In genomic region chr12:102652420-102652819, GRCm38 (mm10) we compare ENCODE assay signal across 12 mouse cellular contexts. TPM values are rescaled to one million over a fixed set of nuclear protein-coding genes. Genes with fewer than 3 reads are reported as not detected.
DNase-seq lines count a peak whose midpoint lies in the region; ATAC-seq lines count a peak whose summit lies in the region.
"Had no signal": no experiment of that assay in that cellular context is flagged by ENCODE, and none has a peak within 500 bp of the region (broad histone marks: within the 10 kb centered on the region; RNA-seq: fewer than 3 reads in every experiment).

No protein-coding gene starts in this region.

- peaks cover 19% of the 10 kb centered on the region for H3K4me1 ChIP-seq in kidney, embryonic 14.5 days (ENCODE audit: control insufficient read depth, insufficient read depth, low read length)
- peaks cover 12% of the 10 kb centered on the region for H3K4me1 ChIP-seq in stomach, embryonic 16.5 days (ENCODE audit: control insufficient read depth, insufficient read depth, low read length)

- no peak overlapping the region for H3K4me2 ChIP-seq in kidney, embryonic 14.5 days (replicated peaks; ENCODE audit: low read depth, low read length)
- H3K4me2 ChIP-seq in stomach, embryonic 16.5 days (ENCODE audit: low read depth, low read length): no peak overlapping the region
- H3K4me2 ChIP-seq: forebrain, embryonic 12.5 days; hindbrain, embryonic 13.5 days had no signal

- no peak overlapping the region for H3K9ac ChIP-seq in kidney, embryonic 14.5 days (ENCODE audit: low read depth, low read length)
- peak overlapping the region; percentile 25; the same call in 1 of the 2 replicates for H3K9ac ChIP-seq in stomach, embryonic 16.5 days (ENCODE audit: low read length)
- H3K9ac ChIP-seq: forebrain, embryonic 12.5 days; hindbrain, embryonic 13.5 days had no signal

- H3K27ac ChIP-seq in kidney, embryonic 14.5 days (ENCODE audit: low read depth, low read length): no peak overlapping the region
- no peak overlapping the region for H3K27ac ChIP-seq in stomach, embryonic 16.5 days (ENCODE audit: low read length)
- H3K27ac ChIP-seq: forebrain, embryonic 12.5 days; hindbrain, embryonic 13.5 days had no signal

- H3K36me3 ChIP-seq in kidney, embryonic 14.5 days (ENCODE audit: control insufficient read depth, insufficient read depth, low read length): no peaks in the 10 kb centered on the region
- H3K36me3 ChIP-seq in stomach, embryonic 16.5 days (ENCODE audit: control insufficient read depth, insufficient read depth, low read length): no peaks in the 10 kb centered on the region
- H3K36me3 ChIP-seq: forebrain, embryonic 12.5 days; hindbrain, embryonic 13.5 days had no signal

- WGBS in kidney, embryonic 14.5 days: 16% methylated on average over 8 of the region's 8 CpGs
- 34% methylated on average over 8 of the region's 8 CpGs for WGBS in stomach, embryonic 16.5 days

- no peaks in the 10 kb centered on the region for H3K27me3 ChIP-seq in kidney, embryonic 14.5 days (ENCODE audit: control insufficient read depth, insufficient read depth, low read length)
- no peaks in the 10 kb centered on the region for H3K27me3 ChIP-seq in stomach, embryonic 16.5 days (ENCODE audit: control insufficient read depth, insufficient read depth, low read length)
- H3K27me3 ChIP-seq: forebrain, embryonic 12.5 days; hindbrain, embryonic 13.5 days; Patski had no signal

- DNase-seq in kidney, postnatal 36 days: no peak
- DNase-seq in T-cell, adult 2 months (ENCODE audit: low spot score): peak; percentile 82
- peak; percentile 81 for DNase-seq in induced T-regulatory cell, adult 2 months (ENCODE audit: low read depth)
- no peak for DNase-seq in adrenal gland, postnatal 4 days (ENCODE audit: low spot score in 2 of 2)
- no peak for DNase-seq in urinary bladder, postnatal 4 days (ENCODE audit: low spot score in 2 of 2)
- no peak for DNase-seq in spleen, adult 18-20 months
- DNase-seq: embryo, embryonic 11 days had no signal

- no peaks in the 10 kb centered on the region for H3K9me3 ChIP-seq in kidney, embryonic 14.5 days (ENCODE audit: control insufficient read depth, low read length)
- no peaks in the 10 kb centered on the region for H3K9me3 ChIP-seq in stomach, embryonic 16.5 days (replicated peaks; ENCODE audit: control insufficient read depth, low read length)
- H3K9me3 ChIP-seq: forebrain, embryonic 12.5 days; hindbrain, embryonic 13.5 days had no signal

- ATAC-seq in kidney, embryonic 14.5 days (ENCODE audit: low FRiP score, low TSS enrichment): 0 out of 2 replicates have a peak, but pooled peaks have one; percentile 7
- peak; percentile 45; the same call in 1 of the 2 replicates for ATAC-seq in stomach, embryonic 16.5 days (ENCODE audit: insufficient read depth, low FRiP score)
- ATAC-seq: Patski had no signal

- H3K4me3 ChIP-seq in kidney, embryonic 14.5 days (ENCODE audit: low read length): no peak overlapping the region
- H3K4me3 ChIP-seq in stomach, embryonic 16.5 days (replicated peaks; ENCODE audit: low read length): no peak overlapping the region
- H3K4me3 ChIP-seq: forebrain, embryonic 12.5 days; hindbrain, embryonic 13.5 days had no signal

RNA-seq across cellular contexts. Expression of gene Itpk1, which starts 52.3 kb away (rescaled TPM):
- polyA plus RNA-seq in kidney, embryonic 14.5 days (2014; fragmentation: Nextera tagmentation; extraction: Ambion mirVana): 10.2 and 18.4 TPM in 2 replicates
- 21.9 and 22.6 TPM in 2 replicates for polyA plus RNA-seq in stomach, embryonic 16.5 days (2015; fragmentation: Nextera tagmentation; extraction: Ambion mirVana)
- total RNA-seq in adrenal gland, postnatal 4 days (2021): 10 to 100 TPM; 46.6 to 57.7 TPM

Comparison
In these comparisons a context has a peak if more than half of its experiments do, and no peak if none do; other contexts are left out.
1. DNase-seq: peak in T-cell, adult 2 months (single experiment) and induced T-regulatory cell, adult 2 months (single experiment); none in kidney, postnatal 36 days (0 of 2), adrenal gland, postnatal 4 days (0 of 2), urinary bladder, postnatal 4 days (0 of 2) and spleen, adult 18-20 months (0 of 2).